Mouse (Mus musculus): ENCODE results near the gene Rpp14.

- TF ChIP-seq CTCF (IDR thresholded peaks at IDR 0.05; ENCODE audit: borderline replicate concordance, control insufficient read depth, extremely low read depth, insufficient read depth, low read length, poor library complexity) (no peak), POLR2A (IDR thresholded peaks at IDR 0.05; ENCODE audit: control insufficient read depth, extremely low read depth, insufficient read depth, low read length, poor library complexity) (no peak)
These were observed 33.3 kb upstream of the Rpp14 start for GRCm38 (mm10) chr14:8046839-8047238.
